Mouse (Mus musculus): ENCODE results near the gene Hemk1. TPM values are rescaled to one million over a fixed set of nuclear protein-coding genes. Genes with fewer than 3 reads are reported as not detected.

Gene Hemk1
- polyA plus RNA-seq, 1 experiment: 30.2 TPM

- Histone ChIP-seq H3K4me3 (replicated peaks; ENCODE audit: control insufficient read depth, low read depth, low read length) (peak overlapping the region; percentile 21), H3K27ac (ENCODE audit: control insufficient read depth, insufficient read depth, low read depth, low read length, poor library complexity) (no peak overlapping the region), H3K4me1 (ENCODE audit: control insufficient read depth, insufficient read depth, low read length) (peaks cover 7% of the 10 kb centered on the region)
- TF ChIP-seq CTCF (IDR thresholded peaks at IDR 0.05; ENCODE audit: control insufficient read depth, insufficient read depth, low read length) (no peak), POLR2A (IDR thresholded peaks at IDR 0.05; ENCODE audit: borderline replicate concordance, control insufficient read depth, low read depth, low read length) (no peak)
- 55% methylated on average over 8 of the region's 8 CpGs for WGBS
Observed at GRCm38 (mm10) chr9:107298059-107298780, 39.9 kb downstream of the Hemk1 start.

GRCm38 (mm10) chr9:107297658-107298057 lies 40.5 kb downstream of the Hemk1 start:
- peaks cover 7% of the 10 kb centered on the region for H3K4me1 ChIP-seq (ENCODE audit: control insufficient read depth, insufficient read depth, low read length)
- peak overlapping the region; percentile 82 for H3K4me3 ChIP-seq (replicated peaks; ENCODE audit: control insufficient read depth, low read depth, low read length)
- TF ChIP-seq CTCF (IDR thresholded peaks at IDR 0.05; ENCODE audit: control insufficient read depth, insufficient read depth, low read length) (no peak), POLR2A (IDR thresholded peaks at IDR 0.05; ENCODE audit: borderline replicate concordance, control insufficient read depth, low read depth, low read length) (no peak)
- H3K27ac ChIP-seq (ENCODE audit: control insufficient read depth, insufficient read depth, low read depth, low read length, poor library complexity): no peak overlapping the region
- 24% methylated on average over 4 of the region's 4 CpGs for WGBS

GRCm38 (mm10) chr9:107297059-107297458 lies 41.1 kb downstream of the Hemk1 start:
- Histone ChIP-seq H3K4me1 (ENCODE audit: control insufficient read depth, insufficient read depth, low read length) (peaks cover 7% of the 10 kb centered on the region), H3K27ac (ENCODE audit: control insufficient read depth, insufficient read depth, low read depth, low read length, poor library complexity) (no peak overlapping the region), H3K4me3 (replicated peaks; ENCODE audit: control insufficient read depth, low read depth, low read length) (peak overlapping the region; percentile 82)
- 1% methylated on average over 16 of the region's 16 CpGs for WGBS
- TF ChIP-seq POLR2A (IDR thresholded peaks at IDR 0.05; ENCODE audit: borderline replicate concordance, control insufficient read depth, low read depth, low read length) (no peak), CTCF (IDR thresholded peaks at IDR 0.05; ENCODE audit: control insufficient read depth, insufficient read depth, low read length) (no peak)

- H3K4me1 ChIP-seq (ENCODE audit: control insufficient read depth, insufficient read depth, low read length): peaks cover 7% of the 10 kb centered on the region
- TF ChIP-seq POLR2A (IDR thresholded peaks at IDR 0.05; ENCODE audit: borderline replicate concordance, control insufficient read depth, low read depth, low read length) (peak; percentile 46; the same call in 1 of the 2 replicates), CTCF (IDR thresholded peaks at IDR 0.05; ENCODE audit: control insufficient read depth, insufficient read depth, low read length) (0 out of 2 replicates have a peak, but pooled peaks have one; percentile 1)
- WGBS: under 1% methylated on average over 31 of the region's 31 CpGs
- peak overlapping the region; percentile 82 for H3K4me3 ChIP-seq (replicated peaks; ENCODE audit: control insufficient read depth, low read depth, low read length)
- H3K27ac ChIP-seq (ENCODE audit: control insufficient read depth, insufficient read depth, low read depth, low read length, poor library complexity): no peak overlapping the region; the same call in 1 of the 2 replicates
Observed at GRCm38 (mm10) chr9:107296501-107296965, 41.6 kb downstream of the Hemk1 start.

- Histone ChIP-seq H3K4me1 (ENCODE audit: control insufficient read depth, insufficient read depth, low read length) (peaks cover 7% of the 10 kb centered on the region), H3K27ac (ENCODE audit: control insufficient read depth, insufficient read depth, low read depth, low read length, poor library complexity) (peak overlapping the region; percentile 40), H3K4me3 (replicated peaks; ENCODE audit: control insufficient read depth, low read depth, low read length) (peak overlapping the region; percentile 82)
- WGBS: under 1% methylated on average over 14 of the region's 14 CpGs
- TF ChIP-seq POLR2A (IDR thresholded peaks at IDR 0.05; ENCODE audit: borderline replicate concordance, control insufficient read depth, low read depth, low read length) (no peak), CTCF (IDR thresholded peaks at IDR 0.05; ENCODE audit: control insufficient read depth, insufficient read depth, low read length) (no peak)
Observed at GRCm38 (mm10) chr9:107296041-107296440, 42.1 kb downstream of the Hemk1 start.

GRCm38 (mm10) chr9:107296016-107296040 lies 42.3 kb downstream of the Hemk1 start, which contains the start of gene Cish:
Gene Cish (plus strand): TSS chr9:107296026.
- Histone ChIP-seq H3K27ac (ENCODE audit: control insufficient read depth, insufficient read depth, low read depth, low read length, poor library complexity) (peak within 1 kb of the TSS; percentile 40), H3K4me1 (ENCODE audit: control insufficient read depth, insufficient read depth, low read length) (peaks cover 5% of the 10 kb centered on the region), H3K4me3 (replicated peaks; ENCODE audit: control insufficient read depth, low read depth, low read length) (peak within 1 kb of the TSS; percentile 82)
- no peak for TF ChIP-seq CTCF (IDR thresholded peaks at IDR 0.05; ENCODE audit: control insufficient read depth, insufficient read depth, low read length)
- TF ChIP-seq POLR2A (IDR thresholded peaks at IDR 0.05; ENCODE audit: borderline replicate concordance, control insufficient read depth, low read depth, low read length): no peak

- H3K27ac ChIP-seq (ENCODE audit: control insufficient read depth, insufficient read depth, low read depth, low read length, poor library complexity): no peak overlapping the region
- 23% methylated on average over 4 of the region's 4 CpGs for WGBS
- H3K4me3 ChIP-seq (replicated peaks; ENCODE audit: control insufficient read depth, low read depth, low read length): no peak overlapping the region
- H3K4me1 ChIP-seq (ENCODE audit: control insufficient read depth, insufficient read depth, low read length): peaks cover 4% of the 10 kb centered on the region
- TF ChIP-seq CTCF (IDR thresholded peaks at IDR 0.05; ENCODE audit: control insufficient read depth, insufficient read depth, low read length) (no peak), POLR2A (IDR thresholded peaks at IDR 0.05; ENCODE audit: borderline replicate concordance, control insufficient read depth, low read depth, low read length) (no peak)
Observed at GRCm38 (mm10) chr9:107295616-107296015, 42.5 kb downstream of the Hemk1 start.

- peak; percentile 97 for TF ChIP-seq CTCF (IDR thresholded peaks at IDR 0.05; ENCODE audit: control insufficient read depth, insufficient read depth, low read length)
- TF ChIP-seq POLR2A (IDR thresholded peaks at IDR 0.05; ENCODE audit: borderline replicate concordance, control insufficient read depth, low read depth, low read length): no peak
- Histone ChIP-seq H3K4me3 (replicated peaks; ENCODE audit: control insufficient read depth, low read depth, low read length) (no peak overlapping the region), H3K27ac (ENCODE audit: control insufficient read depth, insufficient read depth, low read depth, low read length, poor library complexity) (no peak overlapping the region), H3K4me1 (ENCODE audit: control insufficient read depth, insufficient read depth, low read length) (peaks cover 4% of the 10 kb centered on the region)
- 2% methylated on average over 6 of the region's 6 CpGs for WGBS
Observed at GRCm38 (mm10) chr9:107294249-107294648, 43.9 kb downstream of the Hemk1 start.

- no peak overlapping the region for H3K4me3 ChIP-seq (replicated peaks; ENCODE audit: control insufficient read depth, low read depth, low read length)
- TF ChIP-seq POLR2A (IDR thresholded peaks at IDR 0.05; ENCODE audit: borderline replicate concordance, control insufficient read depth, low read depth, low read length) (no peak), CTCF (IDR thresholded peaks at IDR 0.05; ENCODE audit: control insufficient read depth, insufficient read depth, low read length) (peak; percentile 95)
- 31% methylated on average over 10 of the region's 10 CpGs for WGBS
- H3K27ac ChIP-seq (ENCODE audit: control insufficient read depth, insufficient read depth, low read depth, low read length, poor library complexity): no peak overlapping the region
- H3K4me1 ChIP-seq (ENCODE audit: control insufficient read depth, insufficient read depth, low read length): peaks cover 2% of the 10 kb centered on the region
Observed at GRCm38 (mm10) chr9:107290897-107291296, 47.3 kb downstream of the Hemk1 start.

Measured in bone marrow, adult 2 months (tissue).